Mouse (Mus musculus) kidney, adult 2 months (tissue): Measurements from ENCODE around the gene Btrc. TPM values are rescaled to one million over a fixed set of nuclear protein-coding genes. Genes with fewer than 3 reads are reported as not detected.
"Not testable (repeated sequence)": the region's sequence is repeated elsewhere in the genome, so short reads cannot be mapped to it uniquely, and the experiment has no call there.

Source experiments
- DNase-seq: peaks from one replicate; pipeline ENCODE4 v3.0.0; 2021
- H3K27ac ChIP-seq: fragments of 200-500 bp; 2 replicates; pipeline ENCODE4 v1.5.1; 2012; ENCODE audit warnings: low read depth, low read length, control low read depth, inconsistent platforms; ENCODE audit not compliant: insufficient read depth
- H3K27me3 ChIP-seq: fragments of 200-500 bp; replicated peaks from 2 replicates; pipeline ENCODE4 v1.6.1; 2012; ENCODE audit warnings: mild to moderate bottlenecking, moderate library complexity, low read length, inconsistent platforms; ENCODE audit not compliant: control insufficient read depth, insufficient read depth
- H3K36me3 ChIP-seq: fragments of 200-500 bp; 2 replicates; pipeline ENCODE4 v1.6.1; 2012; ENCODE audit warnings: mild to moderate bottlenecking, moderate library complexity, low read length, inconsistent platforms; ENCODE audit not compliant: control insufficient read depth, insufficient read depth
- H3K4me1 ChIP-seq: fragments of 200-500 bp; 2 replicates; pipeline ENCODE4 v1.6.1; 2011; ENCODE audit warnings: low read length; ENCODE audit not compliant: control insufficient read depth, insufficient read depth
- H3K4me3 ChIP-seq: fragments of 200-500 bp; 2 replicates; pipeline ENCODE4 v1.5.1; 2011; ENCODE audit warnings: mild to moderate bottlenecking, low read depth, low read length, control low read depth; ENCODE audit not compliant: insufficient read depth
- CTCF ChIP-seq: fragments of 200-500 bp; conservative IDR thresholded peaks from 2 replicates; pipeline ENCODE4 v1.5.1; 2011; ENCODE audit warnings: low read depth, mild to moderate bottlenecking, control low read depth, low read length, moderate library complexity, mixed read lengths; ENCODE audit not compliant: insufficient read depth, insufficient read length
- POLR2A ChIP-seq: fragments of 200-500 bp; IDR thresholded peaks from one replicate; pipeline ENCODE4 v1.6.1; 2011; ENCODE audit warnings: low read depth, low read length, control low read depth
- WGBS: fragments of 180-500 bp; shearing (Covaris S2); methylation state at CpG from one replicate; pipeline ENCODE4 v1.1.7; 2018; 5-methylcytosine and 5-hydroxymethylcytosine counted together
- polyA plus RNA-seq: library from polyadenylated mRNA; depleted of rRNA; stranded (reverse); fragments of >200 nt; gene quantifications from 2 replicates; pipeline ENCODE4 v1.2.3, GENCODE M21; 2012

Gene Btrc
- polyA plus RNA-seq, 1 experiment, result 23.4 TPM

GRCm38 (mm10) chr19:45348188-45348587, 15.3 kb upstream of the Btrc start:
- Histone ChIP-seq H3K4me3 (no peak overlapping the region), H3K27me3 (no peaks in the 10 kb centered on the region), H3K36me3 (no peaks in the 10 kb centered on the region), H3K4me1 (no peaks in the 10 kb centered on the region), H3K27ac (no peak overlapping the region)
- DNase-seq, result no peak
- 54% methylated on average over 4 of the region's 4 CpGs for WGBS
- TF ChIP-seq CTCF, result no peak
- TF ChIP-seq POLR2A, result no peak

- Histone ChIP-seq H3K4me1 (no peaks in the 10 kb centered on the region), H3K4me3 (no peak overlapping the region), H3K36me3 (no peaks in the 10 kb centered on the region), H3K27me3 (no peaks in the 10 kb centered on the region), H3K27ac (no peak overlapping the region)
- TF ChIP-seq CTCF (no peak), POLR2A (no peak)
- WGBS, result 68% methylated on average over 12 of the region's 12 CpGs
- DNase-seq, result no peak
These were observed 13.1 kb upstream of the Btrc start for GRCm38 (mm10) chr19:45350456-45350855.

GRCm38 (mm10) chr19:45352706-45353105, 10.8 kb upstream of the Btrc start:
- H3K27me3 ChIP-seq, H3K36me3 ChIP-seq, DNase-seq, H3K4me1 ChIP-seq, H3K27ac ChIP-seq, H3K4me3 ChIP-seq: not testable (repeated sequence)
- 94% methylated on average over 7 of the region's 7 CpGs for WGBS

- Histone ChIP-seq H3K27ac (no peak overlapping the region), H3K27me3 (no peaks in the 10 kb centered on the region), H3K4me3 (no peak overlapping the region), H3K36me3 (no peaks in the 10 kb centered on the region), H3K4me1 (no peaks in the 10 kb centered on the region)
- no peak for DNase-seq
- 77% methylated on average over 6 of the region's 6 CpGs for WGBS
- TF ChIP-seq CTCF, result no peak
- TF ChIP-seq POLR2A, result no peak
These were observed 7.9 kb upstream of the Btrc start for GRCm38 (mm10) chr19:45355678-45356077.

GRCm38 (mm10) chr19:45356868-45357267, 6.7 kb upstream of the Btrc start:
- H3K4me3 ChIP-seq, H3K4me1 ChIP-seq, DNase-seq, H3K27me3 ChIP-seq, H3K36me3 ChIP-seq, H3K27ac ChIP-seq: not testable (repeated sequence)
- 86% methylated on average over 5 of the region's 6 CpGs for WGBS

GRCm38 (mm10) chr19:45360486-45360885, 3.0 kb upstream of the Btrc start:
- TF ChIP-seq POLR2A (no peak), CTCF (no peak)
- DNase-seq, result no peak

GRCm38 (mm10) chr19:45363933-45364391, 428 bp downstream of the Btrc start:
- Histone ChIP-seq H3K4me1 (peaks cover 4% of the 10 kb centered on the region; the same call in 1 of the 2 replicates), H3K27ac (peak overlapping the region; percentile 19; the same call in 1 of the 2 replicates), H3K36me3 (no peaks in the 10 kb centered on the region), H3K4me3 (peak overlapping the region; percentile 90), H3K27me3 (no peaks in the 10 kb centered on the region)
- DNase-seq, result no peak
- WGBS, result 1% methylated on average over 20 of the region's 20 CpGs
- TF ChIP-seq CTCF, result no peak
- TF ChIP-seq POLR2A, result no peak

More at GRCm38 (mm10) chr19:45360486-45360885, 3.0 kb upstream of the Btrc start:
- no peaks in the 10 kb centered on the region for H3K27me3 ChIP-seq
- H3K27ac ChIP-seq, result no peak overlapping the region
- H3K4me3 ChIP-seq, result no peak overlapping the region
- no peaks in the 10 kb centered on the region for H3K36me3 ChIP-seq
- peaks cover 4% of the 10 kb centered on the region; the same call in 1 of the 2 replicates for H3K4me1 ChIP-seq

- Histone ChIP-seq H3K27ac (no peak overlapping the region), H3K4me1 (peaks cover 4% of the 10 kb centered on the region; the same call in 1 of the 2 replicates), H3K36me3 (no peaks in the 10 kb centered on the region), H3K27me3 (no peaks in the 10 kb centered on the region), H3K4me3 (no peak overlapping the region)
- 69% methylated on average over 7 of the region's 7 CpGs for WGBS
- TF ChIP-seq POLR2A, result no peak
- no peak for TF ChIP-seq CTCF
- no peak for DNase-seq
These were observed 3.1 kb downstream of the Btrc start for GRCm38 (mm10) chr19:45366651-45367050.

- H3K4me1 ChIP-seq, H3K27me3 ChIP-seq, H3K27ac ChIP-seq, H3K36me3 ChIP-seq, H3K4me3 ChIP-seq, DNase-seq: not testable (repeated sequence)
- 98% methylated on average over 10 of the region's 10 CpGs for WGBS
These were observed 21.3 kb downstream of the Btrc start for GRCm38 (mm10) chr19:45384815-45385214.
